Mouse (Mus musculus): ENCODE data around the gene Slc29a4. TPM values are rescaled to one million over a fixed set of nuclear protein-coding genes. Genes with fewer than 3 reads are reported as not detected.
A peak's percentile ranks its signal among the peaks of the same experiment; 100 is the strongest.

Gene Slc29a4
- total RNA-seq (2021), result under 1 TPM; 0.16 to 0.26 TPM
- long read RNA-seq, experiment 1, result 0 reads
- long read RNA-seq, experiment 2, result 0 reads

- DNase-seq, result no peak
Observed at GRCm38 (mm10) chr5:142692248-142692647, at the start of gene Slc29a4. Gene Slc29a4, plus strand, starts transcription at chr5:142692512.

GRCm38 (mm10) chr5:142648162-142648561, 44.1 kb upstream of the Slc29a4 start:
- no peak for DNase-seq

DNA sequence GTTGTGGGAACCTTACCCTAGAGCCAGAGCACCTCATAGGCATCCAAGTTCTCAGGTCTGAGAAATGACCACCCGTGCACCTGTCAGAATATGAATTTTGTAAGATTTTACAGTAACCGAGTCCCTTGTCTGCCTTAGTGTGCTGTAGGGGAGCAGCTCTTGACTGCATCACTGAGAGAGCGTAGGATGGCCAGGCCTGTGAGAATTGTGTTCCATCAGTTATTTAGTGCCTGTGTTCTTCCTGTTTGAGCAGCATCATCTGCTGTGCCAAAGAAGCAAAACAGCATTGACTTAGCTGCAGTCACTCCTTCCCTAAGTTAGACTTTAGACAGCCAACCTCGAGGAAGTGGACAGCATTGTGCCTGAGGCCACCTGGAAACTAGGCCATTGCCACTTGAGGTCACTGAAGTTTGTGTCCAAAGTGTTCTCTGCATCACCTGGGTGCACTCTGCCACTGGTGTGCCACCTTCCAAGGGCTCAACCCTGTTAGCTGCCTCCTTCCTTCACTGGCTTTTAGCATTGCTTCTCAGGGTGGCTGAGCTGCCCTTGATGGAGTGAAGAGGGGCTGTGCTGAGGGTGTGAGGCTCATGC, 42.8 kb upstream of the Slc29a4 start:
- DNase-seq, result no peak

DNA sequence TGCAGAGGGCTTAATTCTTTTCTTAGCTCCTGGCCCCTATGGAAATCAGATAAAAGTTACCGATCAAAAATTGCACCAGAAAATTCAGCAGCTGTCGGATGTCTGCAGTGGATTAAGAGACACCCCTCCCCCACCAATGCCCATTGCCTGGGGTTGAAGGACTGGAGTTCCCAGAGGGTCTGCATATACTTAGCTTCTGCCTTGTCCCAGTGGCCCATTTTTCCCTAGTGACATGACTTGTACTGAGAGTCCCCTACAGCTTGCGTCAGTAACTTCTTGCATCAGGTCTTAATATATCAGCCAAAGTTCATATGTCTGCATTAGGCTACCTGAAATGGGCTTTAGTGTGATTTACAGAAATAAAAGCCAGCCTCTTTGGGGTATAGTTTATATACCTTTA, 41.9 kb upstream of the Slc29a4 start:
- no peak for DNase-seq

DNA sequence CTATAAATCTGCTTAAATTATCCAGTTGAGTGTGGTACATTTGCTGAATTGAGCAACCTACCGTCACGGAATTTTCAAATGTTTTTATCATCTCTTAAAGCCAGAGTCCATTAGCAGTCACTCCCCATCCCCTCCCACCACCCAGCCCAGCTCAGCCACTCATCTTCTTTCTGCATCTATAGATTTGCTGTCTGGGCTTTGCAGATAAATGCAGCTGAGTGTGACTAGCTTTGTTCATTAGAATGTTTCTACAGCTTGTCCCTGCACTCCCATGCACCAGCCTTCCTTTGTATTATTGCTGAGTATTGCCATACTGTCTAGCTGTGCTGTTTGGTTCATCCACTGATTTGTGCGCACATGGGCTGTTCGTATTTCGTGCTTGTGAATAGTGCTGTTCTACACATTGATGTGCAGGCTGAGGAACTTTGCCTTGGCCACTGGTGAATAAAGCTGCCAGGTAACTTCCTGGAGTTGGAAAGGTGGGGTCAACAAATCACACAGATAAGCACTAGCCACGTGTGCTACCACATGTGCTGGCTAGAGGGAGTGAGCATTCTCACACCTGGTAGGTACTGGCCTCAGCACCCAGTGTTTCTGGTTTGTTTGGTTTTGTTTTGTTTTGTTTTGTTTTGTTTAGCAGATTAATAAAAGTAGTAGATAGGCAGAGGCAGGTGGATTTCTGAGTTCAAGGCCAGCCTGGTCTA, 41.4 kb upstream of the Slc29a4 start:
- no peak for DNase-seq

GRCm38 (mm10) chr5:142652266-142652665, 40.0 kb upstream of the Slc29a4 start:
- DNase-seq, result no peak

- DNase-seq, result no peak
Observed at GRCm38 (mm10) chr5:142660656-142661434, 31.5 kb upstream of the Slc29a4 start.

- no peak for DNase-seq
Observed at GRCm38 (mm10) chr5:142667921-142668320, 24.4 kb upstream of the Slc29a4 start.

GRCm38 (mm10) chr5:142668556-142669263, 23.6 kb upstream of the Slc29a4 start:
- DNase-seq, result no peak

GRCm38 (mm10) chr5:142669726-142670125, 22.6 kb upstream of the Slc29a4 start:
- peak; percentile 22 for DNase-seq

DNA sequence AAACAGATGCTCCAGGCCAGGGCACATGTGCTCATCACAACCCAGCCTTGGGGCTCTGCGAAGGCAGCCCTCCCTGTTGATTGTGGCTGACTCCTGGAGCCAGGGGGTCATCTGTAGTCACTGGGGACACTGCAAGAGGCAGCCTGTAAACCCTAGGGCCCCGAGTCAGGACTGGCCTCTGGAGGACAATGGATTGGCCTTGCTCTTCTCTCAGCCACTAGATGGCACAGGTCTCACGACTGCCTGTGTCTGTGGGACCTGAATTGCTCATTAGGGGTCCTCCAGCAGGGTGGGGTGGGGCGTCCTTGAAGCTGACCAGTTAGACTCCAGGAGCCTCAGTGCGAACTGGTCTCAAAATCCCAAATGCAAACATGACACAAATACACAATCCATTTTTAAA, 19.2 kb upstream of the Slc29a4 start:
- DNase-seq, result no peak

DNA sequence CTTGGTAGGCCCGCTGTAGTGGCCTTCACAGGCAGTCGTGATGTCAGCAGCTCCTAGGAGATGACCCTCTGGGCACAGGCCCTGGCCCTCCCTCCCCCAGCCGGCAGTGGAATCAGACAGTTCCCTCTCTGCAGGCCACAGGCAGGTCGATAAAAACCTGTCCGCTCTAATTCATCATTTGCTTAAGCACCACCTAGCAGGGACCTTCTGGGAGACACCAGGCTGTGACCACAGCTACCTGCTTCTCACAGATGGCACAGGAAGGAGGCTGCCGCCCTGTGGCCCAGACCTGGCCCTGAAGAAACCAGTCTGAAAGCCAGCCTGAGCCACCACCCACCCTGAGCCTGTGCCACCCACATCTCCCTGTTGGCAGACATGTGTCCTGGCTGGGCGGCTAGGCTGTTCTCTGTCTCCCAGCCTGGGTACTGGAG, 14.2 kb upstream of the Slc29a4 start:
- DNase-seq, result no peak

- no peak for DNase-seq
Observed at GRCm38 (mm10) chr5:142679065-142679464, 13.2 kb upstream of the Slc29a4 start.

- DNase-seq, result no peak
Observed at GRCm38 (mm10) chr5:142681911-142682310, 10.4 kb upstream of the Slc29a4 start.

- DNase-seq, result no peak
Observed at GRCm38 (mm10) chr5:142682529-142682928, 9.8 kb upstream of the Slc29a4 start.

- DNase-seq, result no peak
Observed at GRCm38 (mm10) chr5:142688866-142689265, 3.4 kb upstream of the Slc29a4 start.

DNA sequence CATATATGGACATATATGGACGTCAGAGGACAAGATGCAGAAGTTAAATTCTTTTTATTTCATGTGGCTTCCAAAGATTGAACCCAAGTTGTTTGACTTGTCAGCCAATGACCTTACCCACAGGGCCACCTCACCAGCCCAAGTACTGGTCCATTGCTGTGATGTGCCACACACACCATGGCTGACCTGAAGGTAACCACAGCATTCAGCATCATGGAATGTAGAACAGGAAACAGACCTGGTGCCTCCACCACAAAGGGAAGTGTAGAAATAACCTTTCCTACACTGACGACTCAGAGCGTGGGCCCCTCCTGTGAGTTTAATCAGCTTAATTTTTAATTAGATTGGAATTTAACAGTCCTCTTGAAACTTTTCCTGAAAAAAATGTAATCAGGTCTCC, 2.0 kb upstream of the Slc29a4 start:
- no peak for DNase-seq

DNA sequence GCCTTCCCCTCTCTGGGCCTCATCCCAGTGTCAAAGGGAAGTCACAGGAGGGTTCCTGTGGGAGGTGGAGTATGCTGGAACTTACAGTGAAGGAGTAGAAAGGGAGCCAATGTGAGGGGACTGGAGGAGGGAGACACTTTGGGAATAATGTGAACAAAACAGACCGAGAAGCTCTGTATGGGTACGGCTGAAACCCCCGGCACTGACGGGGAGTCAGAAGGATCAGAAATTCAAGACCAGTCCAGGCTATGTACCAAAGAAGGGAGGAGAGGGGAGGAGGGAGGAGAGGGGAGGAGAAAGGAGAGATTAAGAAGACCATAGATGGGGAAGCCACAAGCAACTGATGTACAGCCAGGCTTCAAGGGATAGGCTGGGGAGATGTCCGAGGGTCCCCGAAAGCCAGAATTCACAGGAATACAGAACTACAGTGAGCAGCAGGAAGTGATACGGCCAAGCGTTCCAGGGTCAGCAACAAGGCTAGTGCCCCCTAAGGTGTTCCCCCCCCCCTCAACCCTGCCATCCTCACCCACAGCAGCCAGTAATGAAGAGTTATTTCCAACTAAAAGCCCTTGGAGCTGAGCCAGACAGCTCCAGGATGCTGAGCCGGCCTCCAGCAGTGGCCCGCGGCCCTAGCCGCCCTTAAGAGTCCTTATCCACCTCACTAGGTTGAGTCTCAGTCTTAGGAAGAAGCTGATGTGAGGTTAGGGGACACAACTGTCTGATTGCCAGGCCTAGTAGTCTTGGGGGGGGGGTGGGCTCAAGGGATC, 842 bp downstream of the Slc29a4 start:
- DNase-seq, result no peak

GRCm38 (mm10) chr5:142693738-142694430, 1.6 kb downstream of the Slc29a4 start:
- DNase-seq, result no peak

DNA sequence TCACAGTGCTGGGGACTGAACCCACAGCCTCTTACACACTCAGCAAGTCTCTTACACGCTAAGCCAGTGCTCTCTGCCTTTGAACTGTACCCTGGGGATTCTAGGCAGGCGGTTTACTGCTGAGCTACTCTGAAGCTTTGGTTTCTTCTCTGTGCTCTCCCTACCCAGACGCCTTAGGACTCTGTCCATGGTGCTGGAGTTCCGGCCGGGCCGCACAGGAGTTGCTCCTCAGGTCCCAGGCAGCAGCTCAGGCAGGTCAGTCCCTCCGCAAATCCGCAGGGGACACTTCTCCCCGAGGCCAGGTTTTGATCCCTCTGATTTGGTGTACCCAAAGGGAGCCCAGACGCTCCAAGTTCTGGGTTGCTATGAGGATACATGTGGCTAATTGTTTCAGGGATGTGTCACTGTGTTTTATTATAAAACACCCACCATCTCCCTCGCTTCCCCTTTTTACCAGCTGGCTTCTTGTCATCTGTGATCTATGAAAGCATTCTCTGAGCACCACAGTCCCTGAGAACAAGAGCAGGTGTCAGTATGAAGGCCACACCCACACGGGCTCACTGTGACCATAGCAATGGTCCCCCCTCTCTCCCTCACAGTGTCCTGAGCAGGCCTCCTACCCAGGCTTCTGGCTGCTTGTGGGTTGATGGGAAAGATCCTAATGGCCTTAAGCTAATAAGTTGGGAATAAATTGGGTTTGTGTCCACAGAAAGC, 2.5 kb downstream of the Slc29a4 start:
- no peak for DNase-seq
